Mouse (Mus musculus) limb, embryonic 12.5 days (tissue): ENCODE measurements around the gene Reep6. TPM values are rescaled to one million over a fixed set of nuclear protein-coding genes. Genes with fewer than 3 reads are reported as not detected.
A peak's percentile ranks its signal among the peaks of the same experiment; 100 is the strongest.

ENCODE experiments used
- ATAC-seq: fragments of 200-750 bp; cut with Nextera tagmentation; 2 replicates; pipeline ENCODE4 v1.8.0; 2017; ENCODE audit warnings: low read depth, moderate TSS enrichment; ENCODE audit not compliant: insufficient number of reproducible peaks, insufficient read depth, low FRiP score, low TSS enrichment
- H3K27ac ChIP-seq: fragments of 300-500 bp; sonication (generic); 2 replicates; pipeline ENCODE4 v1.5.1; 2016; ENCODE audit warnings: mild to moderate bottlenecking, moderate library complexity
- H3K27me3 ChIP-seq: fragments of 300-500 bp; sonication (generic); 2 replicates; pipeline ENCODE4 v1.6.1; 2016; ENCODE audit warnings: mild to moderate bottlenecking, moderate library complexity
- H3K36me3 ChIP-seq: fragments of 300-500 bp; sonication (generic); 2 replicates; pipeline ENCODE4 v1.6.1; 2016; ENCODE audit warnings: mild to moderate bottlenecking, moderate library complexity
- H3K4me1 ChIP-seq: fragments of 300-500 bp; sonication (generic); replicated peaks from 2 replicates; pipeline ENCODE4 v1.6.1; 2016
- H3K4me2 ChIP-seq: fragments of 300-500 bp; sonication (generic); 2 replicates; pipeline ENCODE4 v1.6.1; 2016; ENCODE audit warnings: mild to moderate bottlenecking, moderate library complexity
- H3K4me3 ChIP-seq: fragments of 300-500 bp; sonication (generic); replicated peaks from 2 replicates; pipeline ENCODE4 v1.5.1; 2016; ENCODE audit warnings: mild to moderate bottlenecking
- H3K9ac ChIP-seq: fragments of 300-500 bp; sonication (generic); replicated peaks from 2 replicates; pipeline ENCODE4 v1.6.1; 2016; ENCODE audit warnings: mild to moderate bottlenecking, moderate library complexity
- H3K9me3 ChIP-seq: fragments of 300-500 bp; sonication (generic); 2 replicates; pipeline ENCODE4 v1.6.1; 2016; ENCODE audit warnings: mild to moderate bottlenecking, moderate library complexity
- WGBS: fragments of 180-500 bp; shearing (Covaris S2); methylation state at CpG from one replicate; pipeline ENCODE4 v1.1.7; 2016; 5-methylcytosine and 5-hydroxymethylcytosine counted together
- polyA plus RNA-seq: library from polyadenylated mRNA; unstranded; fragments of >200 nt; fragmentation: Nextera tagmentation; extraction: Ambion mirVana; gene quantifications from 2 replicates; pipeline ENCODE4 v1.2.1, GENCODE M21; 2016

The Reep6 gene
- polyA plus RNA-seq, 1 experiment from 2014 or later: 4.1 TPM

DNA sequence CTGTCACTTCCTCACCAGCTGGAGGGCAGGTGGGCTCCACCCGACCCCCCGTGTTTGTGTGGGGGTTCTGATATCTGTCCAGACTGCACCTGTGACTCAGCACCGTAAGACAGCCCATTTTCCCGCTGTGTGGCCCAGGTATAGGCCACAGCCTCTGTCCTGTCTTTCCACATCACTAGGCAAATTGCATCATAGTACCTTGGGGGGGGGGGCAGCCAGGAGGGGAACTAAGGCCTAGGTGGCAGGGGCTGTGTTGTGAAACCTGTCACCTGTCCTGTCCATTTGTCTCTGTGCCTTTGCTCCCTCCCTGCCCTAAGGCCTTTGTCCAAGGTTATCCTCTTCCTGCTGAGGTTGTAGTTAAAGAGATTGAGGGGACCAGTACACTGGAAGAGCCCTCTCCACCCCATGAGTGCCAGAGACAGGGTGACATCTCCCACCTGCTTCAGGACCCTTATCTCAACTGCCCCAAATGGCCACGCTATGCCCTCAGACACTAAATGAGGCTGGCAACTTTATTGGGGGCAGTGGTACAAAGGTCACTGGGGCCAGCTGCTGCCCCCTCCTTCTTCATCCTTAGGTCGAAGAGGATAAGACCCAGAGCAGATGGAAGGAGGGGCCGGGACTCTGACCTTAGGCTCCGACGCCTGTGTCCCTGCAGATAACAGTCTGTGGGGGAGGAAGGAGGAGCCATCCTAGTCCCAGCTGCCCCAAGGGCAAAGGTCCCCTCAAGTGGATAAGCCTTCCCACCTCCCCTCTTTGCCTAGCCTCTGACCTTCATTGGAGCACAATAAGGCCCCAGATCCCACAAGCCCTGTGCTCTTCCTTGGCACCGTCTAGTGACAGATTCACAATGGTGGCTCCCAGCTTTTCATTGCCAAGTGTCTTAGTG lies 2.1 kb downstream of the Reep6 start:
- Histone ChIP-seq H3K27ac (no peak overlapping the region), H3K4me1 (peaks cover 22% of the 10 kb centered on the region), H3K27me3 (peaks cover 55% of the 10 kb centered on the region), H3K9ac (no peak overlapping the region), H3K4me2 (no peak overlapping the region), H3K4me3 (no peak overlapping the region), H3K9me3 (no peaks in the 10 kb centered on the region), H3K36me3 (no peaks in the 10 kb centered on the region)
- ATAC-seq: no peak
- WGBS: 53% methylated on average over 10 of the region's 10 CpGs

DNA sequence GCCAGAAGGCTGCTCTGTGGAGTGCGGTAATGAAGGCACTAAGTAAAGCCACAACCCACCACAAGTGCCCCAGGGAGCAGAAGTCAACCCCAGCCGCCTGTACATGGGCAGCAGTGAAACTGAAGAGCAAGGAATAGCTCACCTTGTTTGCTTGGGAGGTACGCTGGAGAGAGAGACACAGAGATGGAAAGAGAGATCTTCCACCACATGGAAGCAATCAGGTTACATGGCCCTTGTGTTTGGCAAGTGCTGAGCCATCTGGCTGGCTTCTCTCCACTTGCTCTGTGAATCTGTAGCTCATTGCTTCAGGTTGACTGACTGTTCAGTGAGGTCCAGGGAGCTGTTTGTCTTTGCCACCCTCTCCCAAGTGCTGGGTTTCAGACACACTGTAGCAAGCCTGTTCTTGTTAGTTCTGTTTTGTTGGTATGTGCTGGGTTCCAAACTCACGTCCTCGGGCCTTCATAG lies 2.8 kb downstream of the Reep6 start:
- Histone ChIP-seq H3K4me2 (no peak overlapping the region), H3K27ac (no peak overlapping the region), H3K27me3 (peaks cover 55% of the 10 kb centered on the region), H3K4me3 (no peak overlapping the region), H3K4me1 (peaks cover 22% of the 10 kb centered on the region), H3K36me3 (no peaks in the 10 kb centered on the region), H3K9me3 (no peaks in the 10 kb centered on the region), H3K9ac (no peak overlapping the region)
- ATAC-seq: no peak
- WGBS: 72% methylated on average over 5 of the region's 5 CpGs

DNA sequence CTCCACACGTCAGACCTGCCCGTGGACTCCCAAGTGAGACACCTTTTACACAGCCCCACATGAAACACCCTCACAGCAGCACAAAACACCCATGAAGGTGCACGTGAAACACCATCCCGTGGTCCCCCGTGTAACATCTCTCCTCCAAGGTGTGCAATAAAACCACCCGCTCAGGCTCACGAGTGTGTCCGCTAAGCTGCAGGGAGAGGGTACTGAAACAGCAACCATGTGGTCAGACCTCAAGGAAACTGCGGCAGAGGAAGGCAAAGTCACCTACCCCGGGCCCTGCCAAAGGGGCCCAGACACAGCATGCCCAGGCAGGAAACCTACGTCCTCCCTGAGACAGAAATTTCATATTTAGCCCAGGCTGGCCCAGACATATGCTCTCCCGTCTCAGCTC lies 6.5 kb downstream of the Reep6 start:
- peaks cover 59% of the 10 kb centered on the region for H3K27me3 ChIP-seq
- H3K9me3 ChIP-seq: no peaks in the 10 kb centered on the region
- H3K9ac ChIP-seq: no peak overlapping the region
- WGBS: 83% methylated on average over 12 of the region's 12 CpGs
- H3K4me2 ChIP-seq: no peak overlapping the region
- H3K4me3 ChIP-seq: no peak overlapping the region
- ATAC-seq: no peak
- H3K4me1 ChIP-seq: peaks cover 6% of the 10 kb centered on the region; the same call in 1 of the 2 replicates
- no peaks in the 10 kb centered on the region for H3K36me3 ChIP-seq
- H3K27ac ChIP-seq: no peak overlapping the region

DNA sequence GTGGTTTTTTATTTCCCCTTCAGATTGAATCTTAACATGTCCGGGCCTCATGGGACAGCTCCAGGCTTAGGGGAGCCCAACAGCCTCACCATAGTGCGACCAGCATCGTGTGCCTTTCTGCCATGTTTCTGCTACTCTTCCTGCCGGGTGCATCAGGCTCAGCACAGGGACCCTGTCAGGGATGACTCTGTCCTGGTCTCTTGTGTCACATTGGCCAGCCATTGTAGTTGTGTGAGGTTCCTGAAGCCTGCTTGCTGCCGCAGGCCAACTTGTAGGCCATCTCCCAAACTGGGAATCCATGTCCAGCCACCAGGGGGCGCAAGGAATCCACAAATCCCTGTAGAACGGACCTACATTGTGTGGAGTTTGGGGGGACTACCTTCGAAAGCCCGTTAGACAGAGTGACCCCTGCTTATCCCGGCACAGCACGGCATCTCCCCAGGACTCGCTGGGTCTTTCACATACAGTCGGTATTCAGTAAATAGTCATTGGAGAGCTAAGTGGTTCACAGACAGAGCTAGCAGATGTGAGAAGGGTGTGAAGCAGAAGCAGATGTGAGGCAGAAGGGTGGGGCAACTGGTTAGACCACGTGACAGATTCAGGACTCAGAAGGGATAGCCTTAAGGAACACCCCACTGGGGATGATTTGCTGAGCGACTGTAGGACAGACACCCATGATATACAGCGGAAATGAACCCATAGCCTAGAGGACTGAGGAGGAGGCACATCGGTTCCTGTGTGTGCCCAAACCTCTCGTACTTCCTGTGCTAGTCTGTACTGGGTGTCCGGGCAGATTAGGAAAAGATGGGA lies 10.4 kb downstream of the Reep6 start:
- no peaks in the 10 kb centered on the region for H3K36me3 ChIP-seq
- peak overlapping the region; percentile 47 for H3K4me2 ChIP-seq
- no peak overlapping the region for H3K9ac ChIP-seq
- peaks cover 72% of the 10 kb centered on the region for H3K27me3 ChIP-seq
- H3K4me3 ChIP-seq: 0 out of 2 replicates have a peak overlapping the region, but pooled peaks have one; percentile 6
- peaks cover 34% of the 10 kb centered on the region for H3K4me1 ChIP-seq
- H3K27ac ChIP-seq: no peak overlapping the region
- H3K9me3 ChIP-seq: no peaks in the 10 kb centered on the region
- WGBS: 20% methylated on average over 19 of the region's 19 CpGs
- no peak for ATAC-seq

DNA sequence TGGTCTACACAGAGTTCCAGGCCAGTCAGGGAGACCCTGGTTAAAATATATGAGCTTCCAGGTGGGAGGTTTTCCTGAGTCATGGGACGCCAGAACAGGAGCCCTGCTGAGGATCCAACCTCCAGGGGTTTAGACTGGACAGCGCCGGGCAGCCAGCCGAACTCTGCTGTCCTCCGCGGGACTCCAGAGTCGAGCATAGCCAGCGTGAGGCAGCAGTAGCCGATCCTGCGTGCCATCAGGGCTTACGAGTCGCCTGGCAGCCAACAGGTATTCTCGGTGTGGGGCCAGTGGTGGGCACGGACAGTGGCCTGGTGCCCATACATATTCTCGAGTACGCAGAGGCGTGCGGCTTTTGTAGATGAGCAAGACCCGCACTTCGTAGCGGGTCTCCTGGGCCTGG lies 11.3 kb downstream of the Reep6 start:
- 15% methylated on average over 21 of the region's 21 CpGs for WGBS
- no peak overlapping the region for H3K4me2 ChIP-seq

DNA sequence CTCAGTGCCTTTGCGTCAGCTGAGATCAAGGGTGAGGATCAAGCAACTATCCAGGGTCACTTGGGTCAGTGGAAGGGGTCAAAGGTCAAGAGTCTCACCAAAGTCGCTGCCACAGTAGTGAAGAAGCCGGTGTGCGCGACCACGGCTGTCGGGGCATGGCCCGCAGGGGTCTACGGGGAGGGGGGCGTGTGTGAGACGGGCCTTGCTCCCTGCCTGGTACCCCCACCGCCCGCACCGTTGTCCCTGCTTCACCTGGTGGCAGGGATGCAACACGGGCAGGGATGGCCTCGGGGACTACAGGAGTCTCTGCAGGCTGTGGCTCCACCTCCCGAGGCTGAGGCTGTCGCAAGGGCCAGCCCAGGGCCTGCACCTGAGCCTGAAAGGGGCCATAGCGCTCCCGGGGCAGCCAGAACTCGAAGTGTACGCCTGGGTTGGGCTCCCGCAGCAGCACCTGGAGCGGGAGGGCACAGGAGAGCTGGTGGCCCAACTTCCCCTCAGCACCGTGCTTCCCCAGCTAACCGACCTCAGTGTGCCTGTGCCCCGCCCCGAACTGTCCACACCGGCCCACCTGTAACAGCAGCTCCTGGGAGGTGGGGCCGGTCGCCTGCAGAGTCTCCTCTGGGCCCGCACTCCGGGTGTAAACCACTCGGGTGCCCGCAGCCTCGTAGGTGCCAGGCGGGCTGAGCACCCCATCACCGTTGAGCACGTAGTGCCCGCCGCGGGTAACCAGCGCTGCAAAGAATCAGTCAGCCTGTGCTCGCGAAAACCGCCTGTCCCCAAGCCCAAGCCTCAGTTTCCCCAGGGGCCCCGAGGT lies 11.9 kb downstream of the Reep6 start:
- Histone ChIP-seq H3K9ac (no peak overlapping the region), H3K27me3 (peaks cover 82% of the 10 kb centered on the region), H3K9me3 (no peaks in the 10 kb centered on the region), H3K27ac (no peak overlapping the region), H3K4me3 (peak overlapping the region; percentile 36), H3K4me1 (peaks cover 37% of the 10 kb centered on the region), H3K36me3 (no peaks in the 10 kb centered on the region), H3K4me2 (peak overlapping the region; percentile 58)
- WGBS: 3% methylated on average over 47 of the region's 47 CpGs
- ATAC-seq: no peak

More for the DNA sequence above, 11.3 kb downstream of the Reep6 start:
- peaks cover 37% of the 10 kb centered on the region for H3K4me1 ChIP-seq
- peaks cover 75% of the 10 kb centered on the region for H3K27me3 ChIP-seq
- H3K9me3 ChIP-seq: no peaks in the 10 kb centered on the region
- ATAC-seq: no peak
- no peaks in the 10 kb centered on the region for H3K36me3 ChIP-seq
- H3K4me3 ChIP-seq: no peak overlapping the region
- H3K27ac ChIP-seq: no peak overlapping the region
- H3K9ac ChIP-seq: no peak overlapping the region

DNA sequence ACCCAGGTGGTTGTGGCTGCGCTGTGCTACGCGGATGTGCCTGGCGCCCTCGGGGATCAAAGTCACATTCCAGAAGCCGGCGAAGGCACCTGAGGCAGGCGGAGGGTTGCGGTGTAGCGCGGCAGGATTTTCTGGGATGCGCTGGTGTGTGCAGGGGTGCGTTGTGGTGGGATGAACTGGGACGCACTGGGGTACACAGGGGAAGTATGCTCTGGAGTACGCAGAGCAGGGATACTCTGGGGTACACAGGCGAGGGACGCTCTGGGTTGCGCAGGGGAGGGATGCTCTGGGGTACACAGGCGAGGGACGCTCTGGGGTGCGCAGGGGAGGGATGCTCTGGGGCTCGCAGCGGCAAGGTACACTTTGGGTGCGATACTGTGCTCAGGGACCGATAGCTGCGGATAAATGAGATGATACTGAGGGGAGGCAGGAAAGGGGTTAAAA lies 12.6 kb downstream of the Reep6 start:
- no peaks in the 10 kb centered on the region for H3K36me3 ChIP-seq
- peaks cover 37% of the 10 kb centered on the region for H3K4me1 ChIP-seq
- H3K4me2 ChIP-seq: peak overlapping the region; percentile 58
- peaks cover 86% of the 10 kb centered on the region for H3K27me3 ChIP-seq
- no peak for ATAC-seq
- 1% methylated on average over 26 of the region's 26 CpGs for WGBS
- H3K4me3 ChIP-seq: peak overlapping the region; percentile 36
- no peak overlapping the region for H3K27ac ChIP-seq
- H3K9ac ChIP-seq: no peak overlapping the region
- no peaks in the 10 kb centered on the region for H3K9me3 ChIP-seq

DNA sequence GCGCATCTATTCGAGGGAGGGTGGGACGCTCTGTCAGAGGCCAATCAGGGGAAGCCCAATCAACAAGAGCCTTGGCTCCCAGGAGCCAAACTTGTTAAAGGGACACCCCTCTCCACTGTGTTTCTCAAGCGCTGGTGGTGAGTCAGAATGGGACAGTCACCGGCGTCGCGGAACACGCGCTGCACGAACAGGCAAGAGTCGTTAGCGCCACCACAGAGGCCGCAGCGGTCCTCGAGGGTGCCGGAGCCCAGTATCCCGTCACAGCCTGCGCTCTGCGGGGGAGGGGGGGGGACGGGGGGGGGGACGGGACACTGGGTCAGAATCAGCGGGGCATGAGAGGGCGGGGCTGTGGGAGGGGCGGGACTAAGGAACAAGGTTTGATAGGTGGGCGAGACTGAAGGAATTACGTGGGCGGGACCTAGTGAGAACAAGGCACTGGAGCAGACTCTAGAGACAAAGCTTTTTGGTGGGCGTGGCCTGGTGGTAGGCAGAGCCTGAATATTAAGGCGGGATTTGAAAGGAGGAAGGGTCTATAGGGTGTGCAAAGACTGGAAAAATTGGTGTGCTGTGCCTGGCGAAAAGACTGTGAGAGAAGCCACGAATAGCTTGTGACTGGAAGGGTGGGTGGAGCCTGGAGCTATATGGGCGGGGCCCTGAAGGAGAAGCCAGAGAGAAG lies 13.1 kb downstream of the Reep6 start:
- 1% methylated on average over 30 of the region's 33 CpGs for WGBS
- Histone ChIP-seq H3K9me3 (no peaks in the 10 kb centered on the region), H3K27me3 (peaks cover 91% of the 10 kb centered on the region), H3K4me2 (peak overlapping the region; percentile 58), H3K36me3 (no peaks in the 10 kb centered on the region), H3K4me3 (peak overlapping the region; percentile 36), H3K4me1 (peaks cover 39% of the 10 kb centered on the region), H3K27ac (no peak overlapping the region), H3K9ac (no peak overlapping the region)
- peak; percentile 24; the same call in 1 of the 2 replicates for ATAC-seq

DNA sequence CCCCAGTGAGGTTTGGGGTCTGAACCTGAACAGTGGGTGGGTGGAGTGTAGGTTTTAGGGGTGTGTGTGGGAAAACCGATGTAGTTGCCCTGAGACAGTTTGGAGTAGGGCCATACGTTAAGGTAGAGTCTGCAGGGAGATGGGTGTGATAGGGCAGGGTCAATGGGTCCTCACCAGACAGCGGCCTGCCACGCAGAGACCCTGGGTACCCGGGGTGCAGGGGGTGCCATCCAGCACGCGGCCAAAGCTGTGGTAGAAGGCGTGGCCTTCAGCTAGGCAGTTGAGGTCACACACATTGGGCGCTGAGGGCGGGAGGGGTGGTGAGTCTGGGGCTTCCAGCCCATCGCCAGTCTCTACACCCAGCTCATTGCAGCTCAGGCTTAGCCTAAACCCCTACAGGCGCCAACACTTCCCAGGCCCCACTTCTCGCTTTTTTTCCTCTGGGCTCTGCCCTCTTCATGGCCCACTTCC lies 13.7 kb downstream of the Reep6 start:
- H3K9ac ChIP-seq: no peak overlapping the region
- no peaks in the 10 kb centered on the region for H3K36me3 ChIP-seq
- H3K4me2 ChIP-seq: peak overlapping the region; percentile 58
- ATAC-seq: peak; percentile 16; the same call in 1 of the 2 replicates
- peak overlapping the region; percentile 36 for H3K4me3 ChIP-seq
- H3K27me3 ChIP-seq: peaks cover 92% of the 10 kb centered on the region
- no peak overlapping the region for H3K27ac ChIP-seq
- H3K9me3 ChIP-seq: no peaks in the 10 kb centered on the region
- WGBS: 28% methylated on average over 13 of the region's 13 CpGs
- peaks cover 45% of the 10 kb centered on the region for H3K4me1 ChIP-seq

DNA sequence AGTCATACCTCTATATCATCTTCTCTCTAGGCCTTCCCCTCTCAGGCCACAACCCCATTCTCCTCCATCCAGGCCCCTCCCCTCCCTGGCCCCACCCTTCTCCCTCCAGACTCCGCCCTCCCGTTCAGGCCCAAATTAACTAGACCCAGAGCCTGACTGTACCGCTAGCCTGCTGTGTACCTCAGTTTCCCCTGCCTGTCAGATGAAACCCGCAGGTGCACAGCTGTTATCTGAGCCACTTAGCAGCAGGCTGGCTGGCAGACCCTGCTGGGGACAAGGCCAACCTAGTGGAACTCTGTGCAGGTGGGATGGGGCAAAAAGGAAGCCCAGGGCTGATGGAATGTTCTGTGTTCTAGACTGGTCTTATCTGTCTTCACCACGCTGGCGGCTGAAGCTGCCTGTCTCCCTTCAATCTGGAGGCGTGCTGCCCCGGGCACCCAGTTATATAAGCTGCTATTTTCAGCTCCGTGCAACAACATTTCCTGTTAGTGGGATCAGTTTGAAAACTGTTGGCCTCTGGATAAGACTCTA lies 14.4 kb downstream of the Reep6 start:
- 0 out of 2 replicates have a peak overlapping the region, but pooled peaks have one; percentile 58 for H3K4me2 ChIP-seq
- H3K4me3 ChIP-seq: no peak overlapping the region
- no peak overlapping the region for H3K27ac ChIP-seq
- no peaks in the 10 kb centered on the region for H3K36me3 ChIP-seq
- 40% methylated on average over 9 of the region's 9 CpGs for WGBS
- no peak for ATAC-seq
- H3K9me3 ChIP-seq: no peaks in the 10 kb centered on the region
- H3K9ac ChIP-seq: no peak overlapping the region
- H3K27me3 ChIP-seq: peaks cover 98% of the 10 kb centered on the region
- peaks cover 52% of the 10 kb centered on the region for H3K4me1 ChIP-seq
